Mouse (Mus musculus): ENCODE results near the gene Msx2. TPM values are rescaled to one million over a fixed set of nuclear protein-coding genes. Genes with fewer than 3 reads are reported as not detected.

Msx2 gene
- not detected in 2 replicates for polyA plus RNA-seq (2012; rRNA removed; ENCODE audit: low replicate concordance)

DNA sequence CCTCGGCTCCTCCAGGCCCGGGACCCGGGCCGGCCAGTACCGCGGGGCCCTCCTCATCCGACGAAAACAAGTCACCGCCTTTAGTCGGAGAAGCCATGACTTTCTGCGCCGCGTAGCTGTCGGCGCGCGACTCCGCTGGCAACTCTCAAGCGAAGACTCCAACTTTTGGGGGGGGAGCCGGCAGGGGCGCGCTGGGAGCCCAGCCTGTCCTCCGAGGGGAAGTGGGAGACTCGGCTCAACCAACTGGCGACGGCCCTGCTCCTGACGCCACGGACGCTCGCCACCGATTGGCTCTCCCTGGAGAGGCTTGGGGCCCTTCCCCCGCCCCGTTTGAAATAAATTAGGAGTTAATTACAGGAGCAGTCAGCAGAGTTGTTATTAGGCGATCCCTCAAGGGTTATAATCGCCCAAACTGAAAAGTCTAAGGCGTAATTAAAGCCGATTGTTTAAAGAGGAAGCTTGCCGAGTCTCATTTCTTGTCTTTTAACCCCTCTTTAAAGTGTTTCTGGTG lies at the start of gene Msx2:
Gene Msx2, minus strand, starts transcription at position 461 of the 511 bp plus-strand sequence.

Other genes starting within 250 kb of the Msx2 start
- gene Ror2, start 186.9 kb downstream of the Msx2 start, polyA plus RNA-seq (2012; rRNA removed; ENCODE audit: low replicate concordance): 6.8 and 10.7 TPM in 2 replicates
- gene Sptlc1, start 95.7 kb downstream of the Msx2 start, polyA plus RNA-seq (2012; rRNA removed; ENCODE audit: low replicate concordance): 11.4 and 13.6 TPM in 2 replicates